Mouse (Mus musculus) neural tube, embryonic 13.5 days (tissue): Measurements from ENCODE around the gene Becn1. TPM values are rescaled to one million over a fixed set of nuclear protein-coding genes. Genes with fewer than 3 reads are reported as not detected.
"Not testable (repeated sequence)": the region's sequence is repeated elsewhere in the genome, so short reads cannot be mapped to it uniquely, and the experiment has no call there.

Experiments
- ATAC-seq: fragments of 200-750 bp; cut with Nextera tagmentation; 2 replicates; pipeline ENCODE4 v1.8.0; 2017; ENCODE audit warnings: low read depth, mild to moderate bottlenecking, moderate TSS enrichment, moderate library complexity
- H3K27ac ChIP-seq: fragments of 300-500 bp; sonication (generic); replicated peaks from 2 replicates; pipeline ENCODE4 v1.5.1; 2015; ENCODE audit warnings: moderate library complexity, mild to moderate bottlenecking, inconsistent platforms
- H3K27me3 ChIP-seq: fragments of 300-500 bp; sonication (generic); 2 replicates; pipeline ENCODE4 v1.6.1; 2015; ENCODE audit warnings: mild to moderate bottlenecking, inconsistent platforms
- H3K36me3 ChIP-seq: fragments of 300-500 bp; sonication (generic); 2 replicates; pipeline ENCODE4 v1.6.1; 2015; ENCODE audit warnings: mild to moderate bottlenecking, inconsistent platforms
- H3K4me1 ChIP-seq: fragments of 300-500 bp; sonication (generic); replicated peaks from 2 replicates; pipeline ENCODE4 v1.6.1; 2015; ENCODE audit warnings: inconsistent platforms
- H3K4me2 ChIP-seq: fragments of 300-500 bp; sonication (generic); 2 replicates; pipeline ENCODE4 v1.6.1; 2015; ENCODE audit warnings: inconsistent platforms, mild to moderate bottlenecking, moderate library complexity
- H3K4me3 ChIP-seq: fragments of 300-500 bp; sonication (generic); 2 replicates; pipeline ENCODE4 v1.5.1; 2015; ENCODE audit warnings: mild to moderate bottlenecking, inconsistent platforms
- H3K9ac ChIP-seq: fragments of 300-500 bp; sonication (generic); 2 replicates; pipeline ENCODE4 v1.6.1; 2015; ENCODE audit warnings: moderate library complexity, mild to moderate bottlenecking, inconsistent platforms
- H3K9me3 ChIP-seq: fragments of 300-500 bp; sonication (generic); 2 replicates; pipeline ENCODE4 v1.6.1; 2016; ENCODE audit warnings: inconsistent platforms
- WGBS: fragments of 180-500 bp; shearing (Covaris S2); methylation state at CpG from one replicate; pipeline ENCODE4 v1.1.7; 2015; 5-methylcytosine and 5-hydroxymethylcytosine counted together
- polyA plus RNA-seq: library from polyadenylated mRNA; unstranded; fragments of >200 nt; fragmentation: Nextera tagmentation; extraction: Ambion mirVana; gene quantifications from 2 replicates; pipeline ENCODE4 v1.2.1, GENCODE M21; 2015

The Becn1 gene
- polyA plus RNA-seq, 1 experiment from 2014 or later: 178 TPM

- no peak for ATAC-seq
- 78% methylated on average over 7 of the region's 7 CpGs for WGBS
These were observed 28.4 kb upstream of the Becn1 start, which contains the start of gene Aoc3 for GRCm38 (mm10) chr11:101330371-101330924. Gene Aoc3 (plus strand): TSS chr11:101330605.

DNA sequence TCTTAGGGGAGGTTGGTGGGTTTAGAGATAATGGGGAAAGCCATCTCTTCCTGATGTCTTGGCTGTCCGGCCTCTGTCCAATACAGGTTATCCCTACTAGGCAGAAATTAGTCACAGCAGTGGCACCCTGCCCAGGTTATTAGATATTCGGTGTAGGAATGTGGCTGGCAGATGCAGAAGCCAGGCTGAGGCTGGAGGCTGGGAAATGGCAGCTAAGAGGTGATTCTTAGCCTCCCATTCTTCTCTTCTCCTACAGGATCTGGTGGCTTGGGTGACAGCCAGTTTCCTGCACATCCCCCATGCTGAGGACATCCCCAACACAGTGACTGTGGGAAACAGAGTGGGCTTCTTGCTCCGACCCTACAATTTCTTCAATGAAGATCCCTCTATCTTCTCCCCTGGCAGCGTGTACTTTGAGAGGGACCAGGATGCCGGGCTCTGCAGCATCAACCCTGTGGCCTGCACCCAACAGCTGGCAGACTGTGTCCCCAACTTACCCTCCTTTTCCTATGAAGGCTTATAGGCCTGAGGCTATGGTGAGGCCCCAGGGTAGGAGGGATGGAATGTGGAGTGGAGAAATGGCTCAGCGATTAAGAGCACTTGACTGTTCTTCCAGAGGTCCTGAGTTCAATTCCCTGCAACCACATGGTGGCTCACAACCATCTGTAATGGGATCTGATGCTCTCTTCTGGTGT, 27.0 kb upstream of the Becn1 start:
- no peaks in the 10 kb centered on the region for H3K9me3 ChIP-seq
- WGBS: 86% methylated on average over 6 of the region's 6 CpGs
- H3K36me3 ChIP-seq: peaks cover 22% of the 10 kb centered on the region
- H3K27ac ChIP-seq: no peak overlapping the region
- H3K4me1 ChIP-seq: no peaks in the 10 kb centered on the region; the same call in 1 of the 2 replicates
- no peak for ATAC-seq
- no peak overlapping the region for H3K4me2 ChIP-seq
- no peak overlapping the region; the same call in 1 of the 2 replicates for H3K9ac ChIP-seq
- no peaks in the 10 kb centered on the region for H3K27me3 ChIP-seq
- H3K4me3 ChIP-seq: no peak overlapping the region

More at GRCm38 (mm10) chr11:101330371-101330924, 28.4 kb upstream of the Becn1 start, which contains the start of gene Aoc3:
- Histone ChIP-seq H3K4me1 (peaks cover 3% of the 10 kb centered on the region), H3K27me3 (no peaks in the 10 kb centered on the region), H3K9me3 (no peaks in the 10 kb centered on the region), H3K9ac (no peak within 1 kb of the TSS), H3K4me3 (no peak within 1 kb of the TSS), H3K27ac (no peak within 1 kb of the TSS), H3K36me3 (peaks cover 9% of the 10 kb centered on the region), H3K4me2 (no peak within 1 kb of the TSS)

DNA sequence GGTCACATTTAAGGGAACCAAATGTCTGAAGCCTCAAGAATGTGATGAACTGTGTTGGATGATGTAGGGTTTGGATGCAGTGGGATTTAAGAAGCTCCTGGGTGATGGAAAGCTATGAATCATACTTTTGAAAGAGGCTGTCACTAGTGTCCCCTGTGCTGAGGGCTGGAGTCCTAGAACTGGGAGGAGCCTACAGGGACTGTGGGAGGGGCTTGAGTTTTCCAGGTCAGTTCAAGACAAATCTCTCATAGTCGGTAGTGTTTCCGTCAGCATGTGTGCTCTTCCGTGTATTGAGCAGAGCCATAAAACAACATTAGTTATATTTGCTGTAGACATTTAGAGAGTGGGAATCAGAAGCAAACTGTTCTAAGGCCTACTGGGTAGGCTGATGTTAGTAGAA, 25.2 kb upstream of the Becn1 start:
- no peaks in the 10 kb centered on the region for H3K9me3 ChIP-seq
- 56% methylated on average over 3 of the region's 3 CpGs for WGBS
- H3K36me3 ChIP-seq: peaks cover 39% of the 10 kb centered on the region
- ATAC-seq: no peak
- no peak overlapping the region for H3K9ac ChIP-seq
- H3K4me2 ChIP-seq: no peak overlapping the region
- H3K4me1 ChIP-seq: no peaks in the 10 kb centered on the region; the same call in 1 of the 2 replicates
- no peak overlapping the region for H3K4me3 ChIP-seq
- H3K27ac ChIP-seq: no peak overlapping the region
- no peaks in the 10 kb centered on the region for H3K27me3 ChIP-seq

DNA sequence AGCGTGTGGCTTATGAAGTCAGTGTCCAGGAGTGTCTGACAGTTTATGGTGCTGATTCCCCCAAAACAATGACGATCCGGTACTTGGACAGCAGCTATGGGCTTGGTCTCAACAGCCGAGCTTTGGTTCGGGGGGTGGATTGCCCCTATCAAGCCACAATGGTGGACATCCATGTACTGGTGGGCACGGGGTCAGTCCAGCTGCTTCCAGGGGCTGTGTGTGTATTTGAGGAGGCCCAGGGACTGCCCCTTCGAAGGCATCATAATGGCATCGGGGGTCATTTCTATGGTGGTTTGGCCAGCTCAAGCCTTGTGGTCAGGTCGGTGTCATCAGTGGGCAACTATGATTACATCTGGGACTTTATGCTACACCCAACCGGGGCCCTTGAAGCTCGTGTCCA, 24.1 kb upstream of the Becn1 start:
- no peak for ATAC-seq
- no peaks in the 10 kb centered on the region for H3K27me3 ChIP-seq
- H3K36me3 ChIP-seq: peaks cover 51% of the 10 kb centered on the region
- 85% methylated on average over 11 of the region's 11 CpGs for WGBS
- H3K27ac ChIP-seq: no peak overlapping the region
- no peak overlapping the region for H3K9ac ChIP-seq
- H3K4me2 ChIP-seq: no peak overlapping the region
- no peaks in the 10 kb centered on the region for H3K9me3 ChIP-seq
- no peaks in the 10 kb centered on the region; the same call in 1 of the 2 replicates for H3K4me1 ChIP-seq
- H3K4me3 ChIP-seq: no peak overlapping the region

DNA sequence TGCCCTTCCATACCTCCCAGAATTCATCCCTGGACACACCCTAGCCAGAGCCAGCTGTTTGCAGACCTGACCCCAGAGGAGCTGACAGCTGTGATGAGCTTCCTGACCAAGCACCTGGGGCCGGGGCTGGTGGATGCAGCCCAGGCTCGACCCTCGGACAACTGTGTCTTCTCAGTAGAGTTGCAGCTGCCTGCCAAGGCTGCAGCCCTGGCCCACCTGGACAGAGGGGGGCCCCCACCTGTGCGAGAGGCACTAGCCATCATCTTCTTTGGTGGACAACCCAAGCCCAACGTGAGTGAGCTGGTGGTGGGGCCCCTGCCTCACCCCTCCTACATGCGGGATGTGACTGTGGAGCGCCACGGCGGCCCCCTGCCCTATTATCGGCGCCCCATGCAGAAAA, 23.1 kb upstream of the Becn1 start:
- not testable (repeated sequence) for H3K4me3 ChIP-seq, H3K9me3 ChIP-seq, H3K4me2 ChIP-seq, H3K9ac ChIP-seq, ATAC-seq, H3K4me1 ChIP-seq, H3K27ac ChIP-seq, H3K27me3 ChIP-seq
- 93% methylated on average over 11 of the region's 11 CpGs for WGBS
- peaks cover 60% of the 10 kb centered on the region for H3K36me3 ChIP-seq

- no peaks in the 10 kb centered on the region for H3K9me3 ChIP-seq
- peaks cover 65% of the 10 kb centered on the region for H3K36me3 ChIP-seq
- H3K4me2 ChIP-seq: no peak within 1 kb of the TSS
- no peaks in the 10 kb centered on the region for H3K27me3 ChIP-seq
- H3K4me1 ChIP-seq: no peaks in the 10 kb centered on the region; the same call in 1 of the 2 replicates
- 93% methylated on average over 5 of the region's 5 CpGs for WGBS
- ATAC-seq: no peak
- H3K9ac ChIP-seq: no peak within 1 kb of the TSS
- H3K4me3 ChIP-seq: no peak within 1 kb of the TSS
- no peak within 1 kb of the TSS for H3K27ac ChIP-seq
These were observed 22.7 kb upstream of the Becn1 start, which contains the start of gene Aoc2 for GRCm38 (mm10) chr11:101324763-101325162. Gene Aoc2 (plus strand): TSS chr11:101325063.

DNA sequence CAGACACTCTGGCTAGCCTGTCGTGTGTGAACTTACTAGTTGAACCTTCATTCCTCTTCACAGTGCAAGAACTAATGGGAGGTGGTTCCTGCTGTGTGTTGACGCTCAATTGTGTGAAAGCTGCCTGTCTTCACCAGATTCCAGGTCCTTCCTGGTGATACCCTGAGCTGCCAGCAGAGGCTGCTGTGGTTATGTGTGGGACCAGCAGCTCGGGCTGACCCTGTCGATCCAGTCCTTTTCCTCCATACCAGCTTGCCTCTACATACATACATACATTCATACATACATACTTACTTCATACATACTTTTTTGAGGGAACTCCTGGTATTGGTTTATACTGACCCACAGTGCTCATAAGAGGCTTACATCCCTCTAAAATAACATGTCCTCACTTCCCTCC, 21.5 kb upstream of the Becn1 start:
- H3K4me2 ChIP-seq: no peak overlapping the region
- no peak overlapping the region for H3K27ac ChIP-seq
- 15% methylated on average over 4 of the region's 4 CpGs for WGBS
- H3K4me1 ChIP-seq: no peaks in the 10 kb centered on the region
- H3K9ac ChIP-seq: no peak overlapping the region
- H3K36me3 ChIP-seq: peaks cover 76% of the 10 kb centered on the region
- peak; percentile 61 for ATAC-seq
- H3K9me3 ChIP-seq: no peaks in the 10 kb centered on the region
- no peak overlapping the region for H3K4me3 ChIP-seq
- no peaks in the 10 kb centered on the region for H3K27me3 ChIP-seq

DNA sequence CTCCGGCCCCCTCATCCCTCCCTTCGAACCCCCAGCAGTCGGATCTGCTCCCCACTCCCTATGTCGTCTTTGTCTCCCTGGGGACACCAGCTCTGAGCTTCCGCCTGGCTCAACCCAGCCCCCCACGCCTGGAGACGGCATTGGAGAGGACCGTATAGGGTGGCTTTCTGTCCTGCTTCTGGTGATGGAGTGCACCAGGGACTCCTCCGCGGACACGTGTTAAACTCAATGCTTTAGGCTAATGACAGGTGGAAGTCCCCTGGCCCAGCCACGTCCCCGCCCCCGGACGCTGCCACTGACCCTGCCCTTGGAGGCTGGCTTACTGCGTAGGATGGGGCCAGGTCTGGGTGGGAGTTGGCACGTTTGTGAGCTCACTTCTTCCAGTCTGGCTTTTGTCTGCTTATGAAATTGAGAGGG, 14.4 kb upstream of the Becn1 start:
- no peaks in the 10 kb centered on the region for H3K27me3 ChIP-seq
- H3K4me2 ChIP-seq: peak overlapping the region; percentile 98
- no peaks in the 10 kb centered on the region for H3K9me3 ChIP-seq
- peak overlapping the region; percentile 98 for H3K9ac ChIP-seq
- H3K4me1 ChIP-seq: peaks cover 24% of the 10 kb centered on the region
- peak; percentile 67 for ATAC-seq
- peak overlapping the region; percentile 71 for H3K27ac ChIP-seq
- 0% methylated on average over 17 of the region's 17 CpGs for WGBS
- peaks cover 41% of the 10 kb centered on the region for H3K36me3 ChIP-seq
- H3K4me3 ChIP-seq: peak overlapping the region; percentile 99

- H3K9ac ChIP-seq: peak within 1 kb of the TSS; percentile 98
- H3K36me3 ChIP-seq: peaks cover 34% of the 10 kb centered on the region
- H3K4me2 ChIP-seq: peak within 1 kb of the TSS; percentile 98
- peak; percentile 93 for ATAC-seq
- H3K4me1 ChIP-seq: peaks cover 24% of the 10 kb centered on the region
- peak within 1 kb of the TSS; percentile 99 for H3K4me3 ChIP-seq
- peak within 1 kb of the TSS; percentile 71 for H3K27ac ChIP-seq
- WGBS: under 1% methylated on average over 62 of the region's 62 CpGs
- H3K27me3 ChIP-seq: no peaks in the 10 kb centered on the region
- H3K9me3 ChIP-seq: no peaks in the 10 kb centered on the region
These were observed 13.8 kb upstream of the Becn1 start, which contains the start of gene Psme3 for GRCm38 (mm10) chr11:101315665-101316500. Gene Psme3 (plus strand): TSS chr11:101316213.

DNA sequence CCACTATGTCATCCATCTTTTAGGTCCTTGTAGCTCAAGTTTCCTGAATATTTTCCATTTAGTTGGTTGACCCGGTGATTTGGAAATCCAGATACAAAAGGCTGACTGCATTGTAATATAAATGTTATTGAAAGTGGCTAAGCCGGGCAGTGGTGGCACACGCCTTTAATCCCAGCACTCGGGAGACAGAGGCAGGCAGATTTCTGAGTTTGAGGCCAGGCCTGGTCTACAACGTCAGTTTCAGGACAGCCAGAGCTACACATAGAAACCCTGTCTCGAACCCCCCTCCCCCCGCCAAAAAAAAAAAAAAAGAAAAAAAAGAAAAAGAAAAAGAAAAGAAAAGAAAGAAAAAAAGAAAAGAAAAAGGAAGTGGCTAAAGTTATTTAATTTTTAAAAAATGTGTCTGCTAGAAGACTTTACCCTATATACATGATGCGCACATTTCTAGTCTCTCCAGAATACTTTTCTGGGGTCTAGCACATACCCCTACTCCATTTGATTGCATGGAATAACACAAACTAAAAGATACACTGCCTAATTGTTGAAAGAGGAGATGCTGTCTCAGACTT, 13.1 kb upstream of the Becn1 start:
- H3K27me3 ChIP-seq: no peaks in the 10 kb centered on the region
- peak overlapping the region; percentile 99 for H3K4me3 ChIP-seq
- peaks cover 24% of the 10 kb centered on the region for H3K4me1 ChIP-seq
- WGBS: 85% methylated on average over 8 of the region's 8 CpGs
- H3K4me2 ChIP-seq: peak overlapping the region; percentile 98
- H3K27ac ChIP-seq: peak overlapping the region; percentile 71; the same call in 1 of the 2 replicates
- H3K36me3 ChIP-seq: peaks cover 27% of the 10 kb centered on the region
- ATAC-seq: no peak
- peak overlapping the region; percentile 98 for H3K9ac ChIP-seq
- no peaks in the 10 kb centered on the region for H3K9me3 ChIP-seq

DNA sequence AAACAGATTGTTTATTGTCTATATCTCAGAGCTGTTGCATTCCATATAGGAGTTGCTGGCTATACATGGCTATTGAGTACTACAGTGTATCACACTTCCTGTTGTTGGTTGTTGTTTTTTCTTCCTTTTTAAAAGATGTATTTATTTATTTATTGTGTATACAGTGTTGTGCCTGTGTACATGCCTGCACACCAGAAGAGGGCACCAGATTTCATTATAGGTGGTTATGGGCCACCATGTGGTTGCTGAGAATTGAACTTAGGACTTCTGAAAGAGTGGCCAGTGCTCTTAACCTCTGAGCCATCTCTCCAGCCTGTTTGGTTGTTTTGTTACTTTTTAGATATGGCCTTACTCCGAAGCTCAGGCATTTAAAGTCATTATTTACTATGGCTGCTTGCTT, 12.5 kb upstream of the Becn1 start:
- no peaks in the 10 kb centered on the region for H3K9me3 ChIP-seq
- WGBS: 94% methylated on average over 1 of the region's 1 CpGs
- H3K36me3 ChIP-seq: peaks cover 21% of the 10 kb centered on the region
- H3K4me1 ChIP-seq: peaks cover 24% of the 10 kb centered on the region
- H3K27me3 ChIP-seq: no peaks in the 10 kb centered on the region
- H3K27ac ChIP-seq: no peak overlapping the region
- no peak overlapping the region for H3K9ac ChIP-seq
- no peak overlapping the region for H3K4me3 ChIP-seq
- no peak overlapping the region for H3K4me2 ChIP-seq
- ATAC-seq: no peak
